ENCODE assay signal across 23 mouse cellular contexts in the genomic region with DNA sequence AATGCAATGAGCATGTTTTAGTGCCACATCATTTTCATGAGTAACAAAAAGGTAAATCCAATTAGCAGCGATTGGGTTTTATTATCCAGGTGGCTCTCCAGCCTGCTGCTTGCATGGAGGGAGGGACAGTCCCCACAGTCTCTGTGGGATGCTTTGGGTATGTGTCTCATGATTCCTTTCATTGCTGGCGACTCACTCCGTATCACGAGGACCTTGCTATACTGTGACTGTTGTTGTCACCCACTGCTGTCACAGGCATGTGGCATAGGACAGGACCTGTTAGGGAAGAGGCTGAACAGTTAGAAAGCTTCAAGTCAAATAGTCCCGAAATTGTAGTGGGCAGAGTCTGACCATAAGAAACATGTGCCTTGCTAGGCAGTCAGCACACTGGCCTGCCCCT.
DNase-seq lines count a peak whose midpoint lies in the region; ATAC-seq and TF ChIP-seq lines count a peak whose summit lies in the region.
"Had no signal": no experiment of that assay in that cellular context is flagged by ENCODE, and none has a peak within 500 bp of the region (broad histone marks: within the 10 kb centered on the region; RNA-seq: fewer than 3 reads in every experiment).

No protein-coding gene starts in this region.

- TF ChIP-seq EP300 in CH12.LX (IDR thresholded peaks at IDR 0.05; ENCODE audit: low read length) = peak; percentile 27; the same call in 1 of the 2 replicates

- peaks cover 69% of the 10 kb centered on the region for H3K4me1 ChIP-seq in forebrain, embryonic 10.5 days
- H3K4me1 ChIP-seq in forebrain, embryonic 16.5 days (replicated peaks; ENCODE audit: control insufficient read depth, insufficient read depth, low read length) = peaks cover 28% of the 10 kb centered on the region
- peaks cover 25% of the 10 kb centered on the region for H3K4me1 ChIP-seq in thymus, adult 2 months (replicated peaks; ENCODE audit: control insufficient read depth, insufficient read depth, low read length)
- peaks cover 30 to 86% of the 10 kb centered on the region in 2 experiments for H3K4me1 ChIP-seq in CH12.LX (ENCODE audit: control insufficient read depth in 1 of 2, insufficient read depth in 2 of 2)
- H3K4me1 ChIP-seq: embryonic facial prominence, embryonic 13.5 days; embryonic facial prominence, embryonic 15.5 days had no signal

- ATAC-seq in forebrain, embryonic 16.5 days = no peak
- ATAC-seq: activated CD4-positive, CD25-positive, alpha-beta regulatory T cell, adult 4 months; forebrain, embryonic 13.5 days; forebrain, embryonic 15.5 days; Patski had no signal

- H3K9me3 ChIP-seq in forebrain, embryonic 10.5 days = no peaks in the 10 kb centered on the region
- H3K9me3 ChIP-seq in forebrain, embryonic 16.5 days (ENCODE audit: control insufficient read depth, low read length) = no peaks in the 10 kb centered on the region
- no peaks in the 10 kb centered on the region for H3K9me3 ChIP-seq in CH12.LX (replicated peaks; ENCODE audit: low read length)
- H3K9me3 ChIP-seq: embryonic facial prominence, embryonic 13.5 days; embryonic facial prominence, embryonic 15.5 days; forebrain, embryonic 13.5 days; forebrain, embryonic 15.5 days had no signal

- H3K4me3 ChIP-seq in forebrain, embryonic 10.5 days = no peak overlapping the region
- H3K4me3 ChIP-seq in forebrain, embryonic 16.5 days (replicated peaks; ENCODE audit: low read length) = no peak overlapping the region
- H3K4me3 ChIP-seq in thymus, adult 2 months (ENCODE audit: control insufficient read depth, insufficient read depth, low read length) = no peak overlapping the region
- H3K4me3 ChIP-seq in CH12.LX (replicated peaks in 1 of 3; ENCODE audit: low read depth in 2 of 3, low read length in 2 of 3, poor library complexity in 1 of 3) = no peak overlapping the region
- H3K4me3 ChIP-seq: embryonic facial prominence, embryonic 13.5 days; embryonic facial prominence, embryonic 15.5 days; erythroblast, embryonic 14.5 days; forebrain, embryonic 13.5 days; forebrain, embryonic 15.5 days had no signal

- H3K4me2 ChIP-seq in forebrain, embryonic 16.5 days (ENCODE audit: low read length) = no peak overlapping the region
- H3K4me2 ChIP-seq in CH12.LX (ENCODE audit: insufficient read depth, low read depth, poor library complexity, severe bottlenecking) = no peak overlapping the region
- H3K4me2 ChIP-seq: embryonic facial prominence, embryonic 13.5 days; embryonic facial prominence, embryonic 15.5 days; forebrain, embryonic 13.5 days; forebrain, embryonic 15.5 days had no signal

- in situ Hi-C loops in CH12.LX (cut with MboI; ENCODE audit: low pct_ligation_motif_present, low pct_unique_long_range_greater_than_20kb, low sequenced_read_pairs) = loop anchor here (5.0 to 10.0 kb wide), 3 partner anchors 43 to 233 kb away; a partner anchor contains a TSS

- dilution Hi-C loops in CH12.LX (cut with MboI; ENCODE audit: extremely low pct_ligation_motif_present, extremely low pct_unique_long_range_greater_than_20kb, low sequenced_read_pairs) = no loop called here

- DNase-seq in forebrain, embryonic 10.5 days (ENCODE audit: extremely low spot score, low spot score) = no peak
- DNase-seq in thymus, adult 2 months = no peak
- DNase-seq in thymus, postnatal 10 days (ENCODE audit: low spot score in 2 of 2) = no peak
- DNase-seq in CH12.LX (ENCODE audit: extremely low read depth) = peak; percentile 67
- peak; percentile 23 for DNase-seq in induced T-regulatory cell, adult 2 months (ENCODE audit: low read depth)
- DNase-seq in layer of hippocampus, postnatal 25 days (ENCODE audit: extremely low spot score in 1 of 2, low spot score in 1 of 2) = no peak
- DNase-seq in layer of hippocampus, adult 11-12 months (ENCODE audit: low spot score) = no peak
- DNase-seq: adrenal gland, adult 8-10 months; adrenal gland, postnatal 14 days; adrenal gland, postnatal 36 days; cerebellum, adult 11-12 months; cerebellum, adult 8-10 months; cerebellum, adult 9-11 months; cerebellum, postnatal 36 days; embryo, embryonic 11 days had no signal

- no peak for TF ChIP-seq RAD21 in CH12.LX (IDR thresholded peaks at IDR 0.05; ENCODE audit: low read depth, low read length)

- TF ChIP-seq CTCF in thymus, adult 2 months (IDR thresholded peaks at IDR 0.05; ENCODE audit: borderline replicate concordance, control insufficient read depth, extremely low read depth, insufficient read depth, low read length, poor library complexity) = no peak
- TF ChIP-seq CTCF in CH12.LX (conservative IDR thresholded peaks at IDR 0.05 in 1 of 2, IDR thresholded peaks at IDR 0.05 in 1 of 2; ENCODE audit: low read depth in 2 of 2, low read length in 2 of 2) = no peak

- H3K9ac ChIP-seq in forebrain, embryonic 16.5 days (replicated peaks; ENCODE audit: low read depth, low read length) = no peak overlapping the region
- no peak overlapping the region for H3K9ac ChIP-seq in CH12.LX (ENCODE audit: insufficient read depth, low read depth)
- H3K9ac ChIP-seq: embryonic facial prominence, embryonic 13.5 days; embryonic facial prominence, embryonic 15.5 days; forebrain, embryonic 13.5 days; forebrain, embryonic 15.5 days had no signal

- no peak for TF ChIP-seq POLR2A in thymus, adult 2 months (IDR thresholded peaks at IDR 0.05; ENCODE audit: control insufficient read depth, extremely low read depth, insufficient read depth, low read length, poor library complexity)
- TF ChIP-seq POLR2A in CH12.LX (IDR thresholded peaks at IDR 0.05; ENCODE audit: low read depth, low read length) = no peak

- H3K36me3 ChIP-seq in forebrain, embryonic 10.5 days (replicated peaks) = no peaks in the 10 kb centered on the region
- H3K36me3 ChIP-seq in forebrain, embryonic 16.5 days (ENCODE audit: control insufficient read depth, insufficient read depth) = no peaks in the 10 kb centered on the region
- no peaks in the 10 kb centered on the region for H3K36me3 ChIP-seq in thymus, adult 2 months (ENCODE audit: control insufficient read depth, insufficient read depth, low read length)
- no peaks in the 10 kb centered on the region for H3K36me3 ChIP-seq in CH12.LX (replicated peaks in 1 of 2; ENCODE audit: control insufficient read depth in 1 of 2, insufficient read depth in 1 of 2, low read length in 1 of 2)
- H3K36me3 ChIP-seq: embryonic facial prominence, embryonic 13.5 days; embryonic facial prominence, embryonic 15.5 days; forebrain, embryonic 15.5 days had no signal

- peaks cover 59% of the 10 kb centered on the region for H3K27me3 ChIP-seq in forebrain, embryonic 10.5 days (ENCODE audit: poor library complexity, severe bottlenecking)
- no peaks in the 10 kb centered on the region for H3K27me3 ChIP-seq in forebrain, embryonic 16.5 days (replicated peaks; ENCODE audit: control insufficient read depth, insufficient read depth, low read length)
- no peaks in the 10 kb centered on the region for H3K27me3 ChIP-seq in thymus, adult 2 months (ENCODE audit: control insufficient read depth, insufficient read depth, low read length)
- H3K27me3 ChIP-seq in CH12.LX (replicated peaks) = no peaks in the 10 kb centered on the region
- H3K27me3 ChIP-seq: embryonic facial prominence, embryonic 13.5 days; embryonic facial prominence, embryonic 15.5 days; forebrain, embryonic 13.5 days; forebrain, embryonic 15.5 days; Patski had no signal

- H3K27ac ChIP-seq in forebrain, embryonic 10.5 days = 0 out of 2 replicates have a peak overlapping the region, but pooled peaks have one; percentile 6
- no peak overlapping the region for H3K27ac ChIP-seq in forebrain, embryonic 16.5 days (ENCODE audit: low read length)
- H3K27ac ChIP-seq in thymus, adult 2 months (ENCODE audit: control insufficient read depth, insufficient read depth, low read length) = peak overlapping the region; percentile 83; the same call in 1 of the 2 replicates
- H3K27ac ChIP-seq in CH12.LX (ENCODE audit: insufficient read depth, low read depth) = peak overlapping the region; percentile 35; the same call in 1 of the 2 replicates
- H3K27ac ChIP-seq: embryonic facial prominence, embryonic 13.5 days; embryonic facial prominence, embryonic 15.5 days; forebrain, embryonic 13.5 days had no signal

- WGBS in forebrain, embryonic 10.5 days = 86% methylated on average over 5 of the region's 5 CpGs
- 56% methylated on average over 5 of the region's 5 CpGs for WGBS in forebrain, embryonic 16.5 days
- WGBS in thymus, adult 2 months = 95% methylated on average over 5 of the region's 5 CpGs

- no peaks in the 10 kb centered on the region for H3K79me2 ChIP-seq in CH12.LX (replicated peaks; ENCODE audit: control insufficient read depth, extremely low read depth, insufficient read depth, poor library complexity, severe bottlenecking)

TF ChIP-seq in CH12.LX, 34 proteins besides CTCF, POLR2A, EP300 and RAD21:
- TF ChIP-seq MYC (IDR thresholded peaks at IDR 0.05; ENCODE audit: low read depth, low read length) (no peak), ZMIZ1 (IDR thresholded peaks at IDR 0.05; ENCODE audit: low read depth, low read length) (no peak), MXI1 (IDR thresholded peaks at IDR 0.05; ENCODE audit: low read depth, low read length) (no peak), TCF12 (IDR thresholded peaks at IDR 0.05; ENCODE audit: low read depth, low read length) (peak; percentile 56; the same call in 1 of the 2 replicates), MAX (IDR thresholded peaks at IDR 0.05; ENCODE audit: low read length) (peak; percentile 62; the same call in 1 of the 2 replicates), ETS1 (conservative IDR thresholded peaks at IDR 0.05; ENCODE audit: low read depth, low read length) (peak; percentile 50), MAFK (IDR thresholded peaks at IDR 0.05; ENCODE audit: insufficient replicate concordance, low read length) (no peak), BHLHE40 (IDR thresholded peaks at IDR 0.05; ENCODE audit: low read depth, low read length) (peak; percentile 56), MAZ (IDR thresholded peaks at IDR 0.05; ENCODE audit: low read depth, low read length) (no peak)

Comparison
In these comparisons a context has a peak if more than half of its experiments do, and no peak if none do; other contexts are left out.
1. DNase-seq: peak in CH12.LX (single experiment) and induced T-regulatory cell, adult 2 months (single experiment); none in forebrain, embryonic 10.5 days (single experiment), thymus, adult 2 months (single experiment), thymus, postnatal 10 days (0 of 2), layer of hippocampus, postnatal 25 days (0 of 2) and layer of hippocampus, adult 11-12 months (single experiment).